Mouse (Mus musculus) kidney, embryonic 15.5 days (tissue): ENCODE results near the gene Acadsb. TPM values are rescaled to one million over a fixed set of nuclear protein-coding genes. Genes with fewer than 3 reads are reported as not detected.
"Not testable (repeated sequence)": the region's sequence is repeated elsewhere in the genome, so short reads cannot be mapped to it uniquely, and the experiment has no call there.

Experiments used
- ATAC-seq: fragments of 200-750 bp; cut with Nextera tagmentation; replicated peaks from 2 replicates; pipeline ENCODE4 v1.8.0; 2017; ENCODE audit warnings: moderate TSS enrichment; ENCODE audit not compliant: low FRiP score
- H3K27ac ChIP-seq: fragments of 300-500 bp; sonication (generic); 2 replicates; pipeline ENCODE4 v1.5.1; 2015; ENCODE audit warnings: mild to moderate bottlenecking, inconsistent platforms
- H3K27me3 ChIP-seq: fragments of 300-500 bp; sonication (generic); 2 replicates; pipeline ENCODE4 v1.6.1; 2015; ENCODE audit warnings: inconsistent platforms
- H3K36me3 ChIP-seq: fragments of 300-500 bp; sonication (generic); 2 replicates; pipeline ENCODE4 v1.6.1; 2015; ENCODE audit warnings: inconsistent platforms
- H3K4me1 ChIP-seq: fragments of 300-500 bp; sonication (generic); 2 replicates; pipeline ENCODE4 v1.6.1; 2015; ENCODE audit warnings: inconsistent platforms
- H3K4me2 ChIP-seq: fragments of 300-500 bp; sonication (generic); 2 replicates; pipeline ENCODE4 v1.6.1; 2015; ENCODE audit warnings: moderate library complexity, mild to moderate bottlenecking, inconsistent platforms
- H3K4me3 ChIP-seq: fragments of 300-500 bp; sonication (generic); replicated peaks from 2 replicates; pipeline ENCODE4 v1.5.1; 2015; ENCODE audit warnings: mild to moderate bottlenecking, inconsistent platforms
- H3K9ac ChIP-seq: fragments of 300-500 bp; sonication (generic); 2 replicates; pipeline ENCODE4 v1.6.1; 2015; ENCODE audit warnings: mild to moderate bottlenecking, inconsistent platforms
- H3K9me3 ChIP-seq: fragments of 300-500 bp; sonication (generic); replicated peaks from 2 replicates; pipeline ENCODE4 v1.6.1; 2016; ENCODE audit warnings: inconsistent platforms
- WGBS: fragments of 180-500 bp; shearing (Covaris S2); methylation state at CpG from one replicate; pipeline ENCODE4 v1.1.7; 2015; ENCODE audit warnings: mixed read lengths; 5-methylcytosine and 5-hydroxymethylcytosine counted together
- polyA plus RNA-seq: library from polyadenylated mRNA; unstranded; fragments of >200 nt; fragmentation: Nextera tagmentation; extraction: Ambion mirVana; gene quantifications from 2 replicates; pipeline ENCODE4 v1.2.1, GENCODE M21; 2015

Acadsb gene
- polyA plus RNA-seq, 1 experiment from 2014 or later, result 99.4 TPM

DNA sequence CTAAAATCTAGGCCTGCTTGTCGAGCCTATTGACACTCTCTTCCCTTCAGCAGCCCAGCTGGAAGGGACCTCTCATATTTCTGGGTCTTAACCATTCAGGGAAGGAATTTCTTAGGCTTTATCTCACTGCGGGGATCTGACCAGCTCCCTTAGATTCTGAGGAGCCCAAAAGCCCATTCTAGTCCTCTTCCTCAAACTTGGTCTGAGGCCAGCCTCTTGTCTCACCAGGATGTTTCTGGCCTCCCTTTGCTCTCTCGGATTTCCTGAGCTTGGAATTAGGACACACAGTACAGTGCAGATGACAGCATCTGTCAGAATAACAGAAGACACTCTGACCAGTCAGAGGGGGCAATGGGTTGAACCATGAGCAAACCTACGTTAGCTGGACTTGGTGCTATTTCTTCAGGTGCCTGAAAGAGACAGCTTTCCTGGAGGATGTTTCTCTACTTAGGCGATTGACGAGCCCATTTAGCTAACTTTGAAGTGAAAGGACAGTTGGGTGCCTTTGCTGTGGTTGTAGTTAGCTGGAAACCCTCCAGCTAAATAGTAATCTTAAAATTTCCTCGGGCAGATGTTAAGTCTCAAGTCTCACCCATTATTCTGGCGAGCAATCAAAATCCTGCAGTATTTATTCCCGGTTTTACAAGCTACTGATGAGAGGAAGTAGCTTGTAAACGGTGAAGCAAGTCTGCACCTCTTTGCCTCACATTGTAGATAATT, 980 bp downstream of the Acadsb start:
- peaks cover 36% of the 10 kb centered on the region for H3K4me1 ChIP-seq
- WGBS, result 15% methylated on average over 10 of the region's 10 CpGs
- no peak for ATAC-seq
- peak overlapping the region; percentile 91 for H3K9ac ChIP-seq
- peak overlapping the region; percentile 74 for H3K4me2 ChIP-seq
- H3K27ac ChIP-seq, result peak overlapping the region; percentile 70
- H3K9me3 ChIP-seq, result no peaks in the 10 kb centered on the region
- H3K36me3 ChIP-seq, result no peaks in the 10 kb centered on the region; the same call in 1 of the 2 replicates
- H3K27me3 ChIP-seq, result no peaks in the 10 kb centered on the region
- peak overlapping the region; percentile 89 for H3K4me3 ChIP-seq

DNA sequence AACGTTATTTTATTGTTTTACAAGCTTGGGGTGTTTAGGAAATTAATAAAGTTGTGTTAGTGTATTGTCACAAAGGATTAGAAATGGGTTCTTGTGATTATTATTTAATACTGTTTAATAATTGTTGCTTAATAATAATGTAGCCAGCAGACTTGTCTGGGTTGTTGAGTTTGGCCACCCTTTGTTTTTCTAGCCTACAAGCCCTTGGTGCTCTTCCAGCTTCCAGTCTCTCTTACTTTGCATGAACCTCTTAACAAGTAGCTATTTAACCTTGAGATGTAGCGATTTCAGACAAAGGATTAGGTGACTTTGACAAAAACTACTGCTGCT, 1.5 kb downstream of the Acadsb start:
- H3K9ac ChIP-seq, result no peak overlapping the region
- H3K4me2 ChIP-seq, result peak overlapping the region; percentile 74
- no peak for ATAC-seq
- no peaks in the 10 kb centered on the region; the same call in 1 of the 2 replicates for H3K36me3 ChIP-seq
- 37% methylated on average over 2 of the region's 2 CpGs for WGBS
- peaks cover 36% of the 10 kb centered on the region for H3K4me1 ChIP-seq
- H3K4me3 ChIP-seq, result peak overlapping the region; percentile 89
- H3K9me3 ChIP-seq, result no peaks in the 10 kb centered on the region
- peak overlapping the region; percentile 70; the same call in 1 of the 2 replicates for H3K27ac ChIP-seq
- H3K27me3 ChIP-seq, result no peaks in the 10 kb centered on the region

DNA sequence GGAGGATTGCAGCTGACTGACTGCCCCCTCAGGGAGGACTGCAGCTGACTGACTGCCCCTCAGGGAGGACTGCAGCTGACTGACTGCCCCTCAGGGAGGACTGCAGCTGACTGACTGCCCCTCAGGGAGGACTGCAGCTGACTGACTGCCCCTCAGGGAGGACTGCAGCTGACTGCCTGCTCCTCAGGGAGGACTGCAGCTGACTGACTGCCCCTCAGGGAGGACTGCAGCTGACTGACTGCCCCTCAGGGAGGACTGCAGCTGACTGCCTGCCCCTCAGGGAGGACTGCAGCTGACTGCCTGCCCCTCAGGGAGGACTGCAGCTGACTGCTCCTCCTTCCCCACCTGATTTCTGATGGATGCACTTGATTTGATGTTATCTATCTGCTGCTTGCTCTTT, 6.3 kb downstream of the Acadsb start:
- not testable (repeated sequence) for H3K4me3 ChIP-seq, H3K4me2 ChIP-seq, H3K9me3 ChIP-seq, H3K36me3 ChIP-seq, ATAC-seq, H3K27ac ChIP-seq, H3K27me3 ChIP-seq, H3K9ac ChIP-seq
- H3K4me1 ChIP-seq, result peaks cover 18% of the 10 kb centered on the region

DNA sequence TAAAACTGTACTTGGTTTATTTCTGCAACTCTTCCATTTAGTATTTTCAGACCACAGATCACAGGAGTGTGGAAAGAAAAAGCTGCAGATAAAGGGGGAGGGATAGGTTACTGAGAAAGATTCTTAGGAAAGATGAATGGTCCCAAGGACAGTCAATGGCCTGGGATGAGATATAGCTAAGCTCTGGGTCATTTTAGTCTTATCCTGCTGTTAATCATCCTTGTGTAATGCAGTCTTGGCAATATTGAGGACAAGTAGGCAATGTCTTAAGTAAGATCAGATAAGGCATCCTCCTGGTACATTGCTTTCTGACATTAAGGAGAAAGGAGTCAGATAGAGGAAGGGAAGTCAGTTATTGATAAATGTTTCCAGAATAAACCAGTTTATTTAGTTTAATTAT, 7.2 kb downstream of the Acadsb start:
- ATAC-seq, result no peak
- no peaks in the 10 kb centered on the region for H3K27me3 ChIP-seq

DNA sequence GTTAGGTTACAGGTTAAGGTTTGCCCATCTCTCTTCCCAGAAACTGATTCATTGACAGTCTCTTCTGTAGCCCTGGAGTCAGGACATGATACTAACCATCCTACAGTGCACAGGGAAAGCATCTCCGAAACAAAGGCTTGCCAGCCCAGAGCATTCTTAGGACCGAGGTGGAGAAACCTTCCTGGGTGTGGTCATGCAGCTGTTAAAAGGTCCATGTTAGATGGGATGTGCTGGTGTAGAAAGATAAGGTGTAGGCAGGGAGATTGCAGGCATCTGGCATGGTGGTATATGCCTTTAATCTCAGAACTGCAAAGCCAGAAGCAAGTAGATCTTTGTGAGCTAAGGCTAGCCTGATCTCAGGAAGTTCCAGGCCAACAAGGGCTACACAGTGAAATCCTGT, 14.5 kb downstream of the Acadsb start:
- H3K36me3 ChIP-seq, result peaks cover 31% of the 10 kb centered on the region
- 0 out of 2 replicates have a peak, but pooled peaks cover 3% of the 10 kb centered on the region for H3K9me3 ChIP-seq
- no peaks in the 10 kb centered on the region for H3K27me3 ChIP-seq
- no peak overlapping the region for H3K4me3 ChIP-seq
- no peak overlapping the region for H3K27ac ChIP-seq
- 86% methylated on average over 2 of the region's 2 CpGs for WGBS
- no peaks in the 10 kb centered on the region for H3K4me1 ChIP-seq
- ATAC-seq, result peak; percentile 60; the same call in 1 of the 2 replicates
- no peak overlapping the region for H3K4me2 ChIP-seq
- H3K9ac ChIP-seq, result no peak overlapping the region

More for the DNA sequence above, 7.2 kb downstream of the Acadsb start:
- Histone ChIP-seq H3K4me1 (peaks cover 11% of the 10 kb centered on the region; the same call in 1 of the 2 replicates), H3K36me3 (no peaks in the 10 kb centered on the region), H3K4me2 (no peak overlapping the region), H3K9me3 (no peaks in the 10 kb centered on the region), H3K27ac (no peak overlapping the region), H3K9ac (no peak overlapping the region), H3K4me3 (no peak overlapping the region)

DNA sequence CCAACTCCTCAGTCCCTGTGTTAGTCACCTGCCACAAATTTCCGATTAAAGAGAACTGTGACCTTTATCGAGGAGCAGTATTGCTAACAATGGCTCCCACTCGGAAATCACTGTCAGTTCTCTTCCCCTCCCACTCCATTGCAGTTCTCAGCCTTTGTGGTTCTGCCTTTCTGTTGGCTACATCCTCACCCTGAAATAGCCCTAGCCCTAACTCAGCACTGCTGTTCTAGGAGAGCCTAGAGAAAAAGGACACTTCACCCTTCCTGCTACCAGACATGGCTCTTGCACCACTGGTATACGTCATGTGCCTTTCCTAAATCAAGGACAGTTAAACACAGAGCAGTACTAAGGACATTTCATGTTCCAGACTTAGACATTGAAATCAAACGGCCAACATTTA, 16.9 kb downstream of the Acadsb start:
- no peak for ATAC-seq
- Histone ChIP-seq H3K4me3 (no peak overlapping the region), H3K27ac (no peak overlapping the region), H3K27me3 (no peaks in the 10 kb centered on the region), H3K4me1 (no peaks in the 10 kb centered on the region), H3K9me3 (0 out of 2 replicates have a peak, but pooled peaks cover 3% of the 10 kb centered on the region), H3K4me2 (no peak overlapping the region), H3K36me3 (peaks cover 49% of the 10 kb centered on the region), H3K9ac (no peak overlapping the region)
- WGBS, result 81% methylated on average over 5 of the region's 5 CpGs

DNA sequence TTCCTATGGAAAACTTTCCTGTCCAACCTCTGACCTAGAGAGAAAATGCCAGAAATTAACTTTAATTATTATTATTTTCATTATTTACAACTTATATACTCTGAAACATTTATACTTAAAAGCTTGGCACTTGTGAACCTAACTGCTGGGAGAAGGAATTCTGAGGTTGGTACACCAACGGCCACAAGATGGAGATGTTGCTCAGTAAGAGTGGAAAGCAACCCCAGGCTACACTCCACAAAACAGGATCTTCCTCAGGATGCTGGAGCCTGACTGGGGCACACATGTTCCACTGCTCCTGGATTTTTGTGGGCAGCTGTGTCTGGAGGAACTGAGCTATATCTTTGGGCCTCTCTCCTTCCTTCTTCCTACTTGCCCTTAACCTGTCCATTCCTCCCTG, 21.8 kb downstream of the Acadsb start:
- Histone ChIP-seq H3K27ac (no peak overlapping the region), H3K9me3 (no peaks in the 10 kb centered on the region), H3K27me3 (no peaks in the 10 kb centered on the region), H3K4me1 (no peaks in the 10 kb centered on the region), H3K4me3 (no peak overlapping the region), H3K9ac (no peak overlapping the region), H3K36me3 (peaks cover 53% of the 10 kb centered on the region), H3K4me2 (no peak overlapping the region)
- 26% methylated on average over 1 of the region's 1 CpGs for WGBS
- ATAC-seq, result no peak

DNA sequence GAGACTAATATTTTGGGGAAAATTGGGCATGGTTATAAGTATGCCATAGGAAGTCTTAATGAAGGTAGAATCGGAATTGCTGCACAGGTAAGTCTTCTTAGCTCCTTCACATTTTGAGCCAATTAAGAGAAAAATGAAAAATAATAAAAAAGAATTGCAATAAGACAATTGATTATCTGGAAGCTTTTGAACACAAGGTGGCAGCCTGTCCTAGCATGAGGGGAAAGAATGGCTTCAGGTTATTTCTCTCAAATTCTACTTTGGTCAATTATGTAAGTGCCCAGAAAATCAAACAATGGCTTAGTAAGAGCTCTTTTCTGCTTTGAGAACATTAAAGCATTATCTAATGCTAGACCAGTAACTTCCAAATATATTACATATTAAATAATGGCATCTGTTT, 23.9 kb downstream of the Acadsb start:
- ATAC-seq, result no peak
- peaks cover 36% of the 10 kb centered on the region for H3K36me3 ChIP-seq
- no peaks in the 10 kb centered on the region for H3K4me1 ChIP-seq

DNA sequence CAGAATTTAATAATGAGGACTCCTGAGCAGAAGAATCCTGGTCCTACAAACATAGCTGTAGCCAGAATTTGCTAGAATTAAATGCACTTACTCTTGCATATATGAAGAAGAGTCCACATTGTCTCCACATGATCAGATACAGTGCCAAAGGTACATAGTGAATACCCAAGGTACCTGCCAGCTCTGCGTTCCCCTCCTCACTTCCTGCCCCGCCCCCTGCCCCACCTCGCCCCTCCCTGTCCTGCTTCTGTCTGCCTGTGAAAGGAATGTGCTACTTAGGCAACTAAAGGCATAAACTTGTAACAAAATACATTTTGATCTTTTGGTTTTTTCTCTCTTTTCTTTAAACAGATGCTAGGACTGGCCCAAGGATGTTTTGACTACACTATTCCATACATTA, 26.6 kb downstream of the Acadsb start:
- WGBS, result 49% methylated on average over 3 of the region's 3 CpGs
- H3K27ac ChIP-seq, result no peak overlapping the region
- H3K9me3 ChIP-seq, result no peaks in the 10 kb centered on the region
- no peaks in the 10 kb centered on the region for H3K27me3 ChIP-seq
- no peaks in the 10 kb centered on the region for H3K4me1 ChIP-seq
- no peak overlapping the region for H3K4me3 ChIP-seq
- no peak overlapping the region for H3K9ac ChIP-seq
- peaks cover 20% of the 10 kb centered on the region for H3K36me3 ChIP-seq
- ATAC-seq, result no peak
- no peak overlapping the region for H3K4me2 ChIP-seq

More for the DNA sequence above, 23.9 kb downstream of the Acadsb start:
- H3K9me3 ChIP-seq, result no peaks in the 10 kb centered on the region
- no peak overlapping the region for H3K4me2 ChIP-seq
- 85% methylated on average over 1 of the region's 1 CpGs for WGBS
- H3K27ac ChIP-seq, result no peak overlapping the region
- no peak overlapping the region for H3K9ac ChIP-seq
- H3K4me3 ChIP-seq, result no peak overlapping the region
- H3K27me3 ChIP-seq, result no peaks in the 10 kb centered on the region

DNA sequence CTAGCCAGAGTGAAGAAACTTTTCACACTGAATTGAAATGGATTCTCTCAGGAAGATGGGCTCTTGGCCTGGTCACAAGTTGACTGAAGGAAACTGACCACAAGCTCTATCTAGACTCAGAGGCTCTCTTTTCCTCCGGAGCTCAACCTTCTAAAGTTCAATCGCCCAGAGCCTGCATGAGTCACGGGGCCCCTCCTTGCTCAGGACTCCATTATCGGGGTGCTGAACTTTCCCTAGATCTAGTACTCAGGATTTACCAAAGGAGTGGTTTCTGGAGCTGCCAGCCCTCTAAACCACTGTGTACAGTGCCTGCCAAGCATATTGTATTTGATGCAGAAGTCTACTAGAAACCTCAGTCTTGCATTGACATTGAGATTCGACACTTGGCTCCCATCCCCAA, 46.3 kb downstream of the Acadsb start:
- ATAC-seq, result no peak
- Histone ChIP-seq H3K4me2 (no peak overlapping the region), H3K9ac (no peak overlapping the region), H3K27ac (no peak overlapping the region), H3K4me3 (no peak overlapping the region), H3K9me3 (no peaks in the 10 kb centered on the region), H3K27me3 (no peaks in the 10 kb centered on the region), H3K4me1 (no peaks in the 10 kb centered on the region), H3K36me3 (no peaks in the 10 kb centered on the region)
- 90% methylated on average over 5 of the region's 5 CpGs for WGBS

DNA sequence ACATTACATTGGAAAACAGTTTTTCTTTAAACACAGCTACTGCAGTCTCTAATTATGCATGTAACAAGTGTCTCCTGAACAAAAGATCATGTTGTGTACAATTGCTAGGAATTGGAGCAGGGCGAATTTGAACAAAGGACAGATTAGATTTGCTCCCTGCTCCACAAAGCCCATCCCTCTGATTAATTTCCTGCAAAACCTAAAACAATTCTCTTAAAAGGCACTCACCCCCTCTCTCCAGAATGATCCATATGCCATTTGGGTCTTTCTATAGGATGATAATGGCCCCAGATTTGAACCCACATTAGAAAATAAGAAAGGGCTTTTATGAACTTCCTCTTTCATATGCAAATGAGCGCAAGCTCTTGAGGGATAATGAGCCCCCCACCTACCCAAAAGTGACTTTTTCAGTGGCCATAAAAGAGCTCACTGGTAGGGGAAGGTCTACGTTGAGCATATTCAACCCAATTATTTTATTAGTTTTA, 54.8 kb downstream of the Acadsb start:
- ATAC-seq, result no peak
- H3K4me3 ChIP-seq, result no peak overlapping the region

DNA sequence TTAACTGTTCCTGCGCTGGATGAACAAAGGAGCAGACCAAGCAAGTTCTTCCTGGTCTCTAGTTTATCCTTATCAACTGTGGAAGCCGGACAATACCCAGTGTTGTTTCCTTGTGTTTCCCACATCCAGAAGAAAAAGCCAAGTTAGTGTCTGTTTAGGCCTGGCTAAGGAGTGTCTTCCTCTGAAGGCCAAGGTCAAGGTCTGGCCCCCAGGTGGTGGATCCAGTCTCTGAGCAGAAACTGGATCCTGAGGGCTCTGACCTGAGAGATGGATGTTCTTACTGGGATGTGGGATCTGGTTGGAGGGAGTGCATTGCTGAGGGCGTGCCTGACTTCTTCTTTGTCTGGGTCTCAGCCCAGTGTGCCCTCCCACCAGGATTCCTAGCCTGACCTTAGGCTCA, 55.3 kb downstream of the Acadsb start:
- Histone ChIP-seq H3K4me1 (no peaks in the 10 kb centered on the region), H3K4me3 (no peak overlapping the region), H3K27ac (no peak overlapping the region), H3K9ac (no peak overlapping the region), H3K27me3 (no peaks in the 10 kb centered on the region), H3K4me2 (no peak overlapping the region), H3K36me3 (no peaks in the 10 kb centered on the region), H3K9me3 (no peaks in the 10 kb centered on the region)
- ATAC-seq, result no peak
- WGBS, result 66% methylated on average over 3 of the region's 3 CpGs

More for the DNA sequence above, 54.8 kb downstream of the Acadsb start:
- Histone ChIP-seq H3K4me1 (no peaks in the 10 kb centered on the region), H3K9ac (no peak overlapping the region), H3K27ac (no peak overlapping the region), H3K4me2 (no peak overlapping the region), H3K36me3 (no peaks in the 10 kb centered on the region), H3K9me3 (no peaks in the 10 kb centered on the region), H3K27me3 (no peaks in the 10 kb centered on the region)
- 69% methylated on average over 3 of the region's 3 CpGs for WGBS

DNA sequence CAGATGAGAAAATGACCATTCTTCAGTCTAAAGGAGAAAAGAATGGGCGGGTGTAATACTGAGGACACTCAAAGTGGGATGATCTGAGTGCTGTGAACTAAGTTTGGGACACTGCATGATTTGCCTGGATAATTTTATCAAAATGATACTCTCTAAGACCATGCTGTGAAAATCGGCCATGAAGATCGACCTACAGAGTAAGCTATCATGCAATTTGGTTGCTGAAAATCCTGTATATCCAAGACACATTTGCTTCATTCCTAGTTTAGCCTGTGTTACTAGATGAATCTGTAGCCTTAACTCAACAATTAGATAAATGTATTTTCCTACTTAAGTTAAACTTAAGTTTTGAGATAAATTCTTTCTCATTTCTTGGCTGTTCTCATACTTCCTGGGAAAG, 56.9 kb downstream of the Acadsb start:
- Histone ChIP-seq H3K4me2 (no peak overlapping the region), H3K36me3 (no peaks in the 10 kb centered on the region), H3K9me3 (no peaks in the 10 kb centered on the region), H3K9ac (no peak overlapping the region), H3K4me3 (no peak overlapping the region), H3K27ac (no peak overlapping the region), H3K4me1 (no peaks in the 10 kb centered on the region), H3K27me3 (no peaks in the 10 kb centered on the region)
- 80% methylated on average over 3 of the region's 3 CpGs for WGBS
- ATAC-seq, result no peak
